Mouse (Mus musculus): ENCODE measurements at regions not wholly inside any gene's neighbourhood (a gene's known extent, or its start where the extent isn't known, plus 50 kb on each side); places are given as distances from the start of the nearest gene placed in this dataset.

GRCm38 (mm10) chr10:117456904-117457700 lies 77.3 kb upstream of the Cpsf6 start:
- no peaks in the 10 kb centered on the region for H3K9me3 ChIP-seq (ENCODE audit: control insufficient read depth, low read length)
- no peak overlapping the region for H3K4me3 ChIP-seq (ENCODE audit: low read depth, low read length)
- ATAC-seq (ENCODE audit: low FRiP score, low TSS enrichment) (no peak), DNase-seq (ENCODE audit: low spot score) (no peak)
- no peaks in the 10 kb centered on the region for H3K27me3 ChIP-seq (ENCODE audit: control insufficient read depth, insufficient read depth, low read length)
- TF ChIP-seq EP300 (optimal IDR thresholded peaks at IDR 0.05) (no peak), CTCF (IDR thresholded peaks at IDR 0.05; ENCODE audit: low read depth) (no peak)
- no peak overlapping the region for H3K4me2 ChIP-seq (replicated peaks; ENCODE audit: low read depth)
- H3K27ac ChIP-seq (replicated peaks) = no peak overlapping the region
- 53% methylated on average over 18 of the region's 18 CpGs for WGBS
- no peaks in the 10 kb centered on the region for H3K4me1 ChIP-seq (replicated peaks; ENCODE audit: control insufficient read depth, insufficient read depth)
- no peaks in the 10 kb centered on the region for H3K36me3 ChIP-seq (ENCODE audit: control insufficient read depth, insufficient read depth, low read length)
- H3K9ac ChIP-seq (ENCODE audit: low read length) = no peak overlapping the region

- ATAC-seq (ENCODE audit: low FRiP score, low TSS enrichment) (no peak), DNase-seq (ENCODE audit: low spot score) (no peak)
- no peak overlapping the region for H3K4me3 ChIP-seq (ENCODE audit: low read depth, low read length)
- no peaks in the 10 kb centered on the region for H3K9me3 ChIP-seq (ENCODE audit: control insufficient read depth, low read length)
- no peaks in the 10 kb centered on the region for H3K36me3 ChIP-seq (ENCODE audit: control insufficient read depth, insufficient read depth, low read length)
- 51% methylated on average over 8 of the region's 8 CpGs for WGBS
- 0 out of 2 replicates have a peak overlapping the region, but pooled peaks have one; percentile 14 for H3K27ac ChIP-seq (replicated peaks)
- no peak overlapping the region for H3K4me2 ChIP-seq (replicated peaks; ENCODE audit: low read depth)
- no peak overlapping the region for H3K9ac ChIP-seq (ENCODE audit: low read length)
- no peak for TF ChIP-seq CTCF (IDR thresholded peaks at IDR 0.05; ENCODE audit: low read depth)
- TF ChIP-seq EP300 (optimal IDR thresholded peaks at IDR 0.05) = no peak
- no peaks in the 10 kb centered on the region for H3K27me3 ChIP-seq (ENCODE audit: control insufficient read depth, insufficient read depth, low read length)
- H3K4me1 ChIP-seq (replicated peaks; ENCODE audit: control insufficient read depth, insufficient read depth) = no peaks in the 10 kb centered on the region
Measured at GRCm38 (mm10) chr10:117456427-117456826, 76.6 kb upstream of the Cpsf6 start.

GRCm38 (mm10) chr10:117455595-117456302 lies 75.9 kb upstream of the Cpsf6 start:
- peak; percentile 53 for ATAC-seq (ENCODE audit: low FRiP score, low TSS enrichment)
- WGBS = 41% methylated on average over 9 of the region's 9 CpGs
- no peaks in the 10 kb centered on the region for H3K36me3 ChIP-seq (ENCODE audit: control insufficient read depth, insufficient read depth, low read length)
- H3K4me3 ChIP-seq (ENCODE audit: low read depth, low read length) = no peak overlapping the region
- 0 out of 2 replicates have a peak overlapping the region, but pooled peaks have one; percentile 14 for H3K27ac ChIP-seq (replicated peaks)
- DNase-seq (ENCODE audit: low spot score) = peak; percentile 76
- no peak overlapping the region for H3K4me2 ChIP-seq (replicated peaks; ENCODE audit: low read depth)
- H3K27me3 ChIP-seq (ENCODE audit: control insufficient read depth, insufficient read depth, low read length) = no peaks in the 10 kb centered on the region
- H3K4me1 ChIP-seq (replicated peaks; ENCODE audit: control insufficient read depth, insufficient read depth) = no peaks in the 10 kb centered on the region
- TF ChIP-seq EP300 (optimal IDR thresholded peaks at IDR 0.05) (no peak), CTCF (IDR thresholded peaks at IDR 0.05; ENCODE audit: low read depth) (peak; percentile 82)
- H3K9ac ChIP-seq (ENCODE audit: low read length) = no peak overlapping the region
- H3K9me3 ChIP-seq (ENCODE audit: control insufficient read depth, low read length) = no peaks in the 10 kb centered on the region

GRCm38 (mm10) chr10:117454711-117455591 lies 75.1 kb upstream of the Cpsf6 start:
- H3K27ac ChIP-seq (replicated peaks) = no peak overlapping the region
- no peaks in the 10 kb centered on the region for H3K9me3 ChIP-seq (ENCODE audit: control insufficient read depth, low read length)
- no peak overlapping the region for H3K9ac ChIP-seq (ENCODE audit: low read length)
- H3K36me3 ChIP-seq (ENCODE audit: control insufficient read depth, insufficient read depth, low read length) = no peaks in the 10 kb centered on the region
- ATAC-seq (ENCODE audit: low FRiP score, low TSS enrichment) = peak; percentile 59
- H3K4me3 ChIP-seq (ENCODE audit: low read depth, low read length) = no peak overlapping the region
- H3K27me3 ChIP-seq (ENCODE audit: control insufficient read depth, insufficient read depth, low read length) = no peaks in the 10 kb centered on the region
- TF ChIP-seq EP300 (optimal IDR thresholded peaks at IDR 0.05) (no peak), CTCF (IDR thresholded peaks at IDR 0.05; ENCODE audit: low read depth) (no peak)
- 49% methylated on average over 12 of the region's 12 CpGs for WGBS
- no peak for DNase-seq (ENCODE audit: low spot score)
- no peaks in the 10 kb centered on the region for H3K4me1 ChIP-seq (replicated peaks; ENCODE audit: control insufficient read depth, insufficient read depth)
- no peak overlapping the region for H3K4me2 ChIP-seq (replicated peaks; ENCODE audit: low read depth)

- Histone ChIP-seq H3K4me3 (ENCODE audit: low read depth, low read length) (no peak overlapping the region), H3K4me1 (replicated peaks; ENCODE audit: control insufficient read depth, insufficient read depth) (no peaks in the 10 kb centered on the region), H3K4me2 (replicated peaks; ENCODE audit: low read depth) (no peak overlapping the region), H3K36me3 (ENCODE audit: control insufficient read depth, insufficient read depth, low read length) (no peaks in the 10 kb centered on the region), H3K9ac (ENCODE audit: low read length) (no peak overlapping the region), H3K27me3 (ENCODE audit: control insufficient read depth, insufficient read depth, low read length) (no peaks in the 10 kb centered on the region), H3K27ac (replicated peaks) (no peak overlapping the region), H3K9me3 (ENCODE audit: control insufficient read depth, low read length) (no peaks in the 10 kb centered on the region)
- ATAC-seq (ENCODE audit: low FRiP score, low TSS enrichment) (no peak), DNase-seq (ENCODE audit: low spot score) (no peak)
- TF ChIP-seq CTCF (IDR thresholded peaks at IDR 0.05; ENCODE audit: low read depth) = no peak
- TF ChIP-seq EP300 (optimal IDR thresholded peaks at IDR 0.05) = no peak
- WGBS = 81% methylated on average over 3 of the region's 3 CpGs
Measured at GRCm38 (mm10) chr10:117454171-117454500, 74.3 kb upstream of the Cpsf6 start.
